Mouse (Mus musculus) neutrophil, adult 83 days (primary cell): ENCODE data around the gene Med25. TPM values are rescaled to one million over a fixed set of nuclear protein-coding genes. Genes with fewer than 3 reads are reported as not detected.

Experiments
- total RNA-seq, 2 experiments: library from RNA; stranded (reverse); gene quantifications; one replicate each; pipeline ENCODE4 v1.2.4; 2023

Gene Med25
- total RNA-seq, result 10 to 100 TPM; 36.7 to 44.1 TPM

GRCm38 (mm10) chr7:44892276-44892921 lies at the start of gene Med25:
TSS of gene Med25 (minus strand) at chr7:44892712.

DNA sequence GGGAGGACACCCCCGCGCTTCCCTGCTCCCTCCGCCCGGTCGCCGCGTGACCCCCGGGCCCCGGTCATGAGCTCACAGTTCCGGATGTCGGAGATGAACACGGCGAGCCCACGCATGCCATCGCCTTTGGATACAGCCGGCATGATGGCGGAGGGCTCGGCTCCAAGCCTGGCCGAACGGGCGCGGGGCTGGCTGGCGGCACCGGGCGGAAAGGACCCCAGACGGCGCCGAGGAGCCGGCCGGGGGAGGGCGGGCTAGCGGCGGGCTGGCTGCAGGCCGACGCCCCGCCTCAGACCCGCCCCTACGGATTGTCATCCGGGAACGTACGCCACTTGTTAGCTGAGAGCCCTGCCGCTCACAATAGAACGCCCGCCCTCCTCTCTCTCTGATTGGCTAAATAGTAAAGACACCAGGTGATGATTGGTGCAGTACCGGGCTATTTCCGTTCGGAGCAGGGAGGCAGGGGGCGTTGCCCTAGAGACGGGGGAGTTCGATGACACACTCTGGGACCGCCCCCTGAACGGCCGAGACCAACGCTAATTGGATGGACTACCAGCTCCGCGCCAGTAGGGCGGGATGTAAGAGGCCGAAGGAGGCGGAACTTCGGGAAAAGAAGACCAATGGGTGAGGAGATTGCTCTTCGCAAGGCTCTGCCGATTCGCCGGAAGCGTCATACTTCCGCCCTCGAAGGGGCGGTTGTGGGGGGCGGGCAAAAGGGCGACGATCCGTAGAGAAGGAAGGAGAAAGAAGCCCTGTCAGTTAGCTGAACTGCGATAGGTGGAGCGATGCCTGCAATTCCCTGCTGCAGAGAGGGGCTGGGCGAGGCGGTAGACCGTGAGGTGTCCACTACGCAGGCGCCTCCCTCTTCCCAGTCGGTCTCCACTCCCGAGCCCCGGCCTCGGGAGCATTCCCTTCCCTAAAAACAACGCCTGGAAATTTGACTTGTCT lies 37.0 kb upstream of the Med25 start, which contains the start of gene Ap2a1:
Gene Ap2a1, minus strand, starts transcription at position 293 of the 948 bp plus-strand sequence.

DNA sequence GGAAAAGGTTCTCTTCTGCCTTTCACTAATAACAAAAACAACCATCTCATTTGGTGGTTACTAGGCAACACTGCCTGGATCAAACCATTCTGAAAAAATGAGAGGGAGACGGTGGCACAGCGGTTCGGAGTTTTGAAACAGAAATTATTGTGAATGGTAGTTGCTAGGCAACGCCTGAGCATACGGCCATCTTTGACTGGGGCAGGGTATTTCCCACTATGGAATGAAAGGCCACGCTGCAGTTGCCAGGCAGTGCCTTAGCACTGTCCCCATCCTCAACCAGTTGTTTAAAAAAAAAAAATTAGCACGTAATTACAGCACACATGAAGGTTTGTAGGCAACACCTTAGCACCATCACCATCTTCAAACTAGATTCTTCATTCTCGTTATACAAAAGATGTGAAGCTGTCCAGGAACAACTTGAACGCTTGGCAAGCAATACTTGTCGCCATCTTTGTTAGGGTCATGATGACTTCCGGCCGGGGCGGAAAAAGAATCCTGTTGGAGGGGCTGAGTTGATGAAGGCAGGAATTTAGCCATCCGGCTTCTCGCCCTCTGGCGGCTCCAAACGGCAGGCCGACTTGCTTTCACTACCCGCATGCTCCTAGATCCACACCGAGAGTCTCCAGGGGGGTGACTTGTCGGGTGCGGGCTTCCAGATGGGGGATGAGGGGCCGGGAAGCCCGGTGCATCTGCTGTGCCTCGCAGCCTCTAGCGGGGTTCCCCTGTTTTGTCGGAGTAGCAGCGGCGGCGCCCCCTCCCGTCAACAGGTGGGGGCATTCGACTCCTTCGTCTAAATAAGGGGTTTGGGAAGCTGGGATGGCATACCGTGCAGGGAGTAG lies 3.3 kb upstream of the Med25 start, which contains the start of gene Fuz:
Gene Fuz, plus strand, starts transcription at position 487 of the 842 bp plus-strand sequence.

DNA sequence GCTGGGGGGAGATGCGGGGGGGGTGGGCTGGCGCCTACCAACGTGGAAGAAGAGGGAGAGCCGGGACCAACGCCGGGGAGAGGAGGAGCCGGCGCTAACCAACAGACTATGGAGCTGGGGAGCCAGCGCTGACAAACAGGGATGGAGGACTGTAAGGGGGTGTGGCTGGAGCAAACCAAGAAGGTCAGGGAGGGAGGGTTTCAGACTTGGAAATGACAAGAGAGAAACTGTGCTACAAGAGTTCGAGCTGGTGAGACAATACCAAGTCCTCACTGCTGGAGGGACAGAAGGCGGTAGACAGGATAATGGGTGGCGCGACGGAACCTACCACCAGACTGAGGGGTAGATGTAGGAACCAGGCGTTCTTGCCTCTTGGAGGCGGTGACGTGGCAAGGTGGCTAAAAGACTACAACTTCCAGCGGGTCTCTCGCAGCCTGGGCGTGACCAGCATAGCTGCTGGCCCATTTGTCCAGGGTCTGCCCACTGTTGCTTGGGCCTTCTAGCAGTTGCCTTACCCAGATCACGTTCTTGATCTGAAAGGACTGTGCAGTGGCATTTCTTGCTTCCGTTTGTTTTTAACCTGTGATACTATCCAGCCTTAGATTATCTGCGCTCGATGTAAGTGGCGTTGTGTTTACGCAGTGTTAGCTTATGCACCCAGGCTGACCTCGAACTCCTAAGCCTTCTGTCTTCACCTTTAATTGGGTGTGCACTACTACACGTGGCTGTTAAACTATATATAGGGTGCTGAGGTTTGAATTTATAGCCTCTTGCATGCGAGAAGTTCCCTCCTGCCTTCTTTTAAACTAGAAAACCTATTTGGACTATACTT lies 22.6 kb downstream of the Med25 start, which contains the start of gene Ptov1:
Gene Ptov1, minus strand, starts transcription at position 92 of the 832 bp plus-strand sequence.

GRCm38 (mm10) chr7:44857042-44857552 lies 35.4 kb downstream of the Med25 start, which contains the start of gene Pnkp:
TSS of gene Pnkp (plus strand) at chr7:44857139.

GRCm38 (mm10) chr7:44848561-44849415 lies 43.7 kb downstream of the Med25 start, which contains the start of the genes Akt1s1 and Tbc1d17:
TSS of gene Akt1s1 (plus strand) at chr7:44848991.
TSS of gene Tbc1d17 (minus strand) at chr7:44849079.

Other genes starting within 250 kb of the Med25 start
- not detected for gene Myh14, start 221.9 kb downstream of the Med25 start, total RNA-seq
- gene Izumo2, start 184.0 kb downstream of the Med25 start, total RNA-seq, result not detected
- gene Vrk3, start 144.3 kb downstream of the Med25 start, total RNA-seq, result 10 to 100 TPM; 49.7 to 52.8 TPM
- 1 to 10 TPM; 1.4 to 1.9 TPM for gene Zfp473, start 141.7 kb downstream of the Med25 start, total RNA-seq
- 10 to 100 TPM; 44.3 to 53.6 TPM for gene Nup62, start 76.6 kb downstream of the Med25 start, total RNA-seq
- gene Il4i1, start 76.3 kb downstream of the Med25 start, total RNA-seq, result 1 to 10 TPM; 1.5 to 1.7 TPM
- 1 to 10 TPM; 5.6 to 6.6 TPM for gene Atf5, start 76.1 kb downstream of the Med25 start, total RNA-seq
- 10 to 100 TPM; 13.9 to 17.4 TPM for gene Akt1s1, start 43.7 kb downstream of the Med25 start, total RNA-seq
- 10 to 100 TPM; 33.5 to 33.6 TPM for gene Tbc1d17, start 43.6 kb downstream of the Med25 start, total RNA-seq
- 100 to 1,000 TPM; 379 to 392 TPM for gene Pnkp, start 35.6 kb downstream of the Med25 start, total RNA-seq
- 10 to 100 TPM; 33.3 to 35.2 TPM for gene Ptov1, start 22.9 kb downstream of the Med25 start, total RNA-seq
- gene Fuz, start 3.4 kb upstream of the Med25 start, total RNA-seq, result 1 to 10 TPM; 5.7 to 7.4 TPM
- 10 to 100 TPM; 70.1 to 74.6 TPM for gene Ap2a1, start 36.8 kb upstream of the Med25 start, total RNA-seq
- not detected for gene Tsks, start 50.5 kb upstream of the Med25 start, total RNA-seq
- under 1 TPM; 0.53 to 0.85 TPM for gene Cpt1c, start 82.1 kb upstream of the Med25 start, total RNA-seq
- gene Prmt1, start 93.9 kb upstream of the Med25 start, total RNA-seq, result 10 to 100 TPM; 74.9 to 80.6 TPM
- 10 to 100 TPM; 63.0 to 71.9 TPM for gene Irf3, start 104.9 kb upstream of the Med25 start, total RNA-seq
- gene Bcl2l12, start 106.0 kb upstream of the Med25 start, total RNA-seq, result 10 to 100 TPM in 1 of 2 experiments, 1 to 10 TPM in 1; 8.8 to 18.8 TPM
- gene Scaf1, start 123.7 kb upstream of the Med25 start, total RNA-seq, result 10 to 100 TPM; 61.1 to 62.1 TPM
- 10 to 100 TPM; 14.9 to 17.0 TPM for gene Rras, start 125.2 kb upstream of the Med25 start, total RNA-seq
- 10 to 100 TPM; 22.3 to 25.8 TPM for gene Prr12, start 160.2 kb upstream of the Med25 start, total RNA-seq
- 10 to 100 TPM; 29.1 to 38.1 TPM for gene Nosip, start 169.7 kb upstream of the Med25 start, total RNA-seq
- 10 to 100 TPM; 17.4 to 19.6 TPM for gene Prrg2, start 170.0 kb upstream of the Med25 start, total RNA-seq
- 1 to 10 TPM; 3.0 to 3.1 TPM for gene Rcn3, start 199.5 kb upstream of the Med25 start, total RNA-seq
- gene Fcgrt, start 211.1 kb upstream of the Med25 start, total RNA-seq, result 10 to 100 TPM; 19.0 to 24.9 TPM
- 1,000 to 10,000 TPM; 1,010 to 1,023 TPM for gene Rps11, start 231.7 kb upstream of the Med25 start, total RNA-seq
- 1,000 to 10,000 TPM; 1,046 to 1,214 TPM for gene Rpl13a, start 236.0 kb upstream of the Med25 start, total RNA-seq
- not detected for gene Gm45713, start 243.5 kb upstream of the Med25 start, total RNA-seq
- 10 to 100 TPM; 22.2 to 29.2 TPM for gene Flt3l, start 243.7 kb upstream of the Med25 start, total RNA-seq